Mouse (Mus musculus) heart, embryonic 14.5 days (tissue): ENCODE data around the gene Skp2. TPM values are rescaled to one million over a fixed set of nuclear protein-coding genes. Genes with fewer than 3 reads are reported as not detected.

Experiments used
- ATAC-seq: fragments of 200-750 bp; cut with Nextera tagmentation; 2 replicates; pipeline ENCODE4 v1.8.0; 2017; ENCODE audit warnings: low read depth, moderate TSS enrichment; ENCODE audit not compliant: insufficient number of reproducible peaks, insufficient read depth, low FRiP score
- H3K27ac ChIP-seq, 2 experiments: fragments of 200-500 bp in 1 of 2; fragments of 300-500 bp in 1 of 2; sonication (generic) in 1 of 2; replicated peaks in 1 of 2; 2 replicates each; pipeline ENCODE4 v1.5.1; 2012 to 2014; ENCODE audit warnings: low read depth in 2 of 2, low read length in 2 of 2, control low read depth in 1 of 2, mild to moderate bottlenecking in 1 of 2, mixed read lengths in 1 of 2; ENCODE audit not compliant: control insufficient read depth in 1 of 2, insufficient read depth in 1 of 2
- H3K27me3 ChIP-seq: fragments of 300-500 bp; sonication (generic); 2 replicates; pipeline ENCODE4 v1.6.1; 2014; ENCODE audit warnings: mild to moderate bottlenecking, low read length, control low read depth; ENCODE audit not compliant: control insufficient read depth, insufficient read depth
- H3K36me3 ChIP-seq: fragments of 300-500 bp; sonication (generic); 2 replicates; pipeline ENCODE4 v1.6.1; 2014; ENCODE audit warnings: mild to moderate bottlenecking, control low read depth, low read length, mixed read lengths; ENCODE audit not compliant: control insufficient read depth, insufficient read depth
- H3K4me1 ChIP-seq, 2 experiments: fragments of 200-500 bp in 1 of 2; fragments of 300-500 bp in 1 of 2; sonication (generic) in 1 of 2; 2 replicates each; pipeline ENCODE4 v1.6.1; 2012 to 2014; ENCODE audit warnings: low read length in 2 of 2, control low read depth in 1 of 2, mixed read lengths in 1 of 2; ENCODE audit not compliant: control insufficient read depth in 2 of 2, insufficient read depth in 2 of 2
- H3K4me2 ChIP-seq: fragments of 300-500 bp; sonication (generic); 2 replicates; pipeline ENCODE4 v1.6.1; 2014; ENCODE audit warnings: mild to moderate bottlenecking, low read length
- H3K4me3 ChIP-seq, 2 experiments: fragments of 200-500 bp in 1 of 2; fragments of 300-500 bp in 1 of 2; sonication (generic) in 1 of 2; 2 replicates each; pipeline ENCODE4 v1.5.1; 2012 to 2014; ENCODE audit warnings: low read length in 2 of 2, mild to moderate bottlenecking in 2 of 2, control low read depth in 1 of 2, low read depth in 1 of 2, moderate library complexity in 1 of 2; ENCODE audit not compliant: control insufficient read depth in 1 of 2, insufficient read depth in 1 of 2
- H3K9ac ChIP-seq: fragments of 300-500 bp; sonication (generic); 2 replicates; pipeline ENCODE4 v1.6.1; 2014; ENCODE audit warnings: mild to moderate bottlenecking, low read length
- H3K9me3 ChIP-seq: fragments of 300-500 bp; sonication (generic); 2 replicates; pipeline ENCODE4 v1.6.1; 2016; ENCODE audit warnings: low read length, control low read depth; ENCODE audit not compliant: control insufficient read depth
- WGBS: fragments of 180-500 bp; shearing (Covaris S2); extraction: QIAGEN DNeasy Blood & Tissue Kit; methylation state at CpG from one replicate; pipeline ENCODE4 v1.1.7; 2014; 5-methylcytosine and 5-hydroxymethylcytosine counted together
- polyA plus RNA-seq: library from polyadenylated mRNA; unstranded; fragments of >200 nt; fragmentation: Nextera tagmentation; extraction: Ambion mirVana; gene quantifications from 2 replicates; pipeline ENCODE4 v1.2.1, GENCODE M21; 2014

Skp2 gene
- polyA plus RNA-seq, 1 experiment from 2014 or later, result 23.1 TPM

GRCm38 (mm10) chr15:9081294-9081693 lies 73.9 kb downstream of the Skp2 start:
- WGBS, result 30% methylated on average over 3 of the region's 3 CpGs
- peaks cover 21% of the 10 kb centered on the region for H3K36me3 ChIP-seq
- H3K27ac ChIP-seq, result peak overlapping the region; percentile 10 to 24
- no peaks in the 10 kb centered on the region for H3K9me3 ChIP-seq
- H3K4me1 ChIP-seq, result peaks cover 31 to 63% of the 10 kb centered on the region in 2 experiments
- 0 out of 2 replicates have a peak, but pooled peaks have one; percentile 48 for ATAC-seq
- H3K27me3 ChIP-seq, result no peaks in the 10 kb centered on the region
- peak overlapping the region; percentile 20; the same call in 1 of the 2 replicates for H3K4me2 ChIP-seq
- H3K9ac ChIP-seq, result no peak overlapping the region
- no peak overlapping the region for H3K4me3 ChIP-seq

GRCm38 (mm10) chr15:9080206-9080605 lies 75.0 kb downstream of the Skp2 start:
- no peak for ATAC-seq
- H3K9ac ChIP-seq, result no peak overlapping the region
- peak overlapping the region; percentile 14 to 69; a peak in 3 of 4 replicates for H3K27ac ChIP-seq
- 22% methylated on average over 4 of the region's 4 CpGs for WGBS
- peak overlapping the region; percentile 7; the same call in 1 of the 2 replicates for H3K4me2 ChIP-seq
- H3K4me1 ChIP-seq, result peaks cover 38 to 64% of the 10 kb centered on the region in 2 experiments
- peaks cover 11% of the 10 kb centered on the region for H3K36me3 ChIP-seq
- no peaks in the 10 kb centered on the region for H3K9me3 ChIP-seq
- H3K27me3 ChIP-seq, result no peaks in the 10 kb centered on the region
- H3K4me3 ChIP-seq, result no peak overlapping the region

- Histone ChIP-seq H3K36me3 (peaks cover 10% of the 10 kb centered on the region), H3K9me3 (no peaks in the 10 kb centered on the region), H3K4me2 (peak overlapping the region; percentile 57), H3K27ac (peak overlapping the region; percentile 84 to 95), H3K4me1 (peaks cover 42 to 70% of the 10 kb centered on the region in 2 experiments), H3K27me3 (no peaks in the 10 kb centered on the region), H3K4me3 (no peak overlapping the region), H3K9ac (peak overlapping the region; percentile 42; the same call in 1 of the 2 replicates)
- ATAC-seq, result no peak
- WGBS, result 38% methylated on average over 5 of the region's 5 CpGs
Observed at GRCm38 (mm10) chr15:9079626-9080025, 75.6 kb downstream of the Skp2 start.

GRCm38 (mm10) chr15:9078481-9079300 lies 76.5 kb downstream of the Skp2 start:
- H3K4me1 ChIP-seq, result peaks cover 46 to 78% of the 10 kb centered on the region in 2 experiments
- 17% methylated on average over 12 of the region's 12 CpGs for whole genome bisulfite sequencing
- H3K9ac ChIP-seq, result peak overlapping the region; percentile 47
- no peaks in the 10 kb centered on the region for H3K27me3 ChIP-seq
- H3K4me2 ChIP-seq, result peak overlapping the region; percentile 57
- H3K9me3 ChIP-seq, result no peaks in the 10 kb centered on the region
- peaks cover 4% of the 10 kb centered on the region; the same call in 1 of the 2 replicates for H3K36me3 ChIP-seq
- peak overlapping the region; percentile 84 to 95 for H3K27ac ChIP-seq
- ATAC-seq, result peak; percentile 58
- H3K4me3 ChIP-seq, result peak overlapping the region in 1 of 2 experiments; percentile 13; a peak in 1 of 4 replicates

GRCm38 (mm10) chr15:9075608-9076200 lies 79.5 kb downstream of the Skp2 start:
- WGBS, result 36% methylated on average over 14 of the region's 14 CpGs
- Histone ChIP-seq H3K9ac (peak overlapping the region; percentile 60), H3K27me3 (no peaks in the 10 kb centered on the region), H3K4me1 (peaks cover 36 to 68% of the 10 kb centered on the region in 2 experiments), H3K27ac (peak overlapping the region; percentile 80 to 81), H3K4me3 (peak overlapping the region; percentile 7 to 13; a peak in 1 of 4 replicates), H3K4me2 (peak overlapping the region; percentile 71), H3K9me3 (no peaks in the 10 kb centered on the region), H3K36me3 (no peaks in the 10 kb centered on the region)
- no peak for ATAC-seq

- H3K9ac ChIP-seq, result peak overlapping the region; percentile 60
- H3K36me3 ChIP-seq, result no peaks in the 10 kb centered on the region
- H3K4me2 ChIP-seq, result peak overlapping the region; percentile 71
- peaks cover 37 to 68% of the 10 kb centered on the region in 2 experiments for H3K4me1 ChIP-seq
- H3K4me3 ChIP-seq, result peak overlapping the region in 1 of 2 experiments; percentile 12; a peak in 1 of 4 replicates
- 4% methylated on average over 4 of the region's 4 CpGs for WGBS
- H3K27ac ChIP-seq, result peak overlapping the region; percentile 80 to 81
- no peaks in the 10 kb centered on the region for H3K27me3 ChIP-seq
- no peak for ATAC-seq
- H3K9me3 ChIP-seq, result no peaks in the 10 kb centered on the region
Observed at GRCm38 (mm10) chr15:9074671-9075070, 80.6 kb downstream of the Skp2 start.

GRCm38 (mm10) chr15:9074139-9074538 lies 81.1 kb downstream of the Skp2 start:
- Histone ChIP-seq H3K4me3 (peak overlapping the region in 1 of 2 experiments; percentile 91; a peak in 1 of 4 replicates), H3K27ac (peak overlapping the region; percentile 60 to 94; a peak in 3 of 4 replicates), H3K27me3 (no peaks in the 10 kb centered on the region), H3K9me3 (no peaks in the 10 kb centered on the region), H3K4me1 (peaks cover 33 to 62% of the 10 kb centered on the region in 2 experiments), H3K4me2 (peak overlapping the region; percentile 71), H3K9ac (no peak overlapping the region; the same call in 1 of the 2 replicates), H3K36me3 (no peaks in the 10 kb centered on the region)
- ATAC-seq, result no peak
- 20% methylated on average over 2 of the region's 2 CpGs for WGBS
